Mouse (Mus musculus): ENCODE data around the gene Srp14.

The Srp14 gene

DNA sequence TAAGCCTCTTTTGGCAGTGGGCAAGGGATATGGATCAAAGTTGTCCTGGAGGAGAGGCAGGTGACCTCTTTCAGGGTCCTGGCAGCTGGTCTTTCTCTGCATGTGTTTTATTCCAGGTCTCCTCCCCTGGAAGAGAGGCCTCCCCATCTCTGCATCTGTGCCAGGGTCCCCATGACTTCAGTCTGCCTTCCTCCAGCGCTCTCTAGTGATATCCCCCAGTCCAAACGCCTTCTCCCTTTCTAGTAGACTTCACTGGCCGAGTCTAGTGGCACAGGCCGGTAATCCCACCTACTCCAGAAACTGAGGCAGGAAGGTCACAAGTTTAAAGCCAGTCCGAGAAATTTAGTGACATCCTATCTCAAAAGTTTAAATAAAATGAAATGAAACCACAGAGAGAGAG lies 18.4 kb upstream of the Srp14 start:
- Histone ChIP-seq H3K4me1 (replicated peaks; ENCODE audit: low read depth, low read length) (peaks cover 23% of the 10 kb centered on the region), H3K36me3 (ENCODE audit: insufficient read depth, low read length) (no peaks in the 10 kb centered on the region), H3K9me3 (ENCODE audit: low read length) (no peaks in the 10 kb centered on the region), H3K4me3 (replicated peaks; ENCODE audit: low read length) (no peak overlapping the region), H3K27me3 (ENCODE audit: insufficient read depth, low read length) (peaks cover 14% of the 10 kb centered on the region; the same call in 1 of the 2 replicates)
- no peak for TF ChIP-seq POU5F1 (IDR thresholded peaks at IDR 0.05; ENCODE audit: borderline replicate concordance, low read length)
- TF ChIP-seq CTCF (conservative IDR thresholded peaks at IDR 0.05; ENCODE audit: low read length): no peak
- no peak for TF ChIP-seq NANOG (IDR thresholded peaks at IDR 0.05; ENCODE audit: borderline replicate concordance, low read length)

DNA sequence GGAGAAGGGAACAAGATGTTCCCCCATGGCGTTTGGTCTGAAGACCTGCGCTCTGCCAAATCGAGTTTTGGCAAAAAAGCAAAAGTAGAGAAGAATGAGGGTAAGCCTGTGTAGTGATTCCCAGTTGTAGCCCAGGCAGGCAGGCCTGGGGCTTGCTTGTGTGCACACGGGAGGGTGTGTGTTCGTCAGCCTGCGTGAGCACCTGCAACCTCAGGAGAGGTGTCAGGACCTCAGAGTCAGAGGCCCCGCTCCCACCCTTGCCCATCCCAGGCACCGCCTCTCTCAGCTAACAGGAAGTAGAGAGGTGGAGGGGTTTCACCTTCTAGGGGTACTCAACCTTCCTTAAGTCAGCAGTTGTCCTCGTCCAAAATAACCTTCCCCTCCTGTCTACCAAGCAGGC lies 15.5 kb upstream of the Srp14 start:
- Histone ChIP-seq H3K4me1 (replicated peaks; ENCODE audit: low read depth, low read length) (peaks cover 25% of the 10 kb centered on the region), H3K9me3 (ENCODE audit: low read length) (no peaks in the 10 kb centered on the region), H3K27me3 (ENCODE audit: insufficient read depth, low read length) (0 out of 2 replicates have a peak, but pooled peaks cover 4% of the 10 kb centered on the region), H3K4me3 (replicated peaks; ENCODE audit: low read length) (no peak overlapping the region), H3K36me3 (ENCODE audit: insufficient read depth, low read length) (no peaks in the 10 kb centered on the region)
- TF ChIP-seq POU5F1 (IDR thresholded peaks at IDR 0.05; ENCODE audit: borderline replicate concordance, low read length) (no peak), NANOG (IDR thresholded peaks at IDR 0.05; ENCODE audit: borderline replicate concordance, low read length) (no peak)

DNA sequence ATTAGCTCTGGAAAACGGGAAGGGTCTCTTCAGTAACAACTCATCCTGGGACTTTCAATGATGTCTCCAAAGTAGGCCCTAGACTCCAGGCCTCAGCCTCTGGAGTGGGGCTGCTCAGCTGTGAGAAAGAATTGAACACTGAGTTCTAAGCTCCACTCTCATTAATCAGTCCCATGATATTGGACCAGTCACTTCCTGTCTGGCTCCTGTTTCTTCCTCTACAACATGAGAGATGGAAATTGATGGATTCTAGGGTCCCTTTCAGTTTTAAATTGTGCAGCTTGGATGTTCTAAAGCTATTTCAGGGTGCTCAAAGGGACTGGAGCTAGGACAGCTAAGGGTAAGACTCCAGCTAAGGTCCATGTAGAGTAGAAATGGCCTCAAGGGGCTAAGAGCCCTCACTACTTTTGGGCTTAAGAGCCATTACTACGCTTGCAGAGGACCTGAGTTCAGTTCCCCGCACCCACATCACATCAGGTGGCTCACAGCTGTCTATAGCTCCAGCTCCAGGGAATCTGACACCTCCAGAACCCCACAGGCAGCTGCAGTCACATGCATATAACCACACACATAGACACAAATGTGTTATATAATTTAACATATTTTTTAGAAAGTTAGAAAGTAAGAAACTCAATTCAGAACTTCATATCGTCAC lies 12.4 kb upstream of the Srp14 start:
- Histone ChIP-seq H3K9me3 (ENCODE audit: low read length) (no peaks in the 10 kb centered on the region), H3K4me3 (replicated peaks; ENCODE audit: low read length) (no peak overlapping the region), H3K4me1 (replicated peaks; ENCODE audit: low read depth, low read length) (peaks cover 28% of the 10 kb centered on the region), H3K36me3 (ENCODE audit: insufficient read depth, low read length) (no peaks in the 10 kb centered on the region), H3K27me3 (ENCODE audit: insufficient read depth, low read length) (no peaks in the 10 kb centered on the region)
- no peak for TF ChIP-seq CTCF (conservative IDR thresholded peaks at IDR 0.05; ENCODE audit: low read length)
- TF ChIP-seq NANOG (IDR thresholded peaks at IDR 0.05; ENCODE audit: borderline replicate concordance, low read length): no peak
- no peak for TF ChIP-seq POU5F1 (IDR thresholded peaks at IDR 0.05; ENCODE audit: borderline replicate concordance, low read length)

DNA sequence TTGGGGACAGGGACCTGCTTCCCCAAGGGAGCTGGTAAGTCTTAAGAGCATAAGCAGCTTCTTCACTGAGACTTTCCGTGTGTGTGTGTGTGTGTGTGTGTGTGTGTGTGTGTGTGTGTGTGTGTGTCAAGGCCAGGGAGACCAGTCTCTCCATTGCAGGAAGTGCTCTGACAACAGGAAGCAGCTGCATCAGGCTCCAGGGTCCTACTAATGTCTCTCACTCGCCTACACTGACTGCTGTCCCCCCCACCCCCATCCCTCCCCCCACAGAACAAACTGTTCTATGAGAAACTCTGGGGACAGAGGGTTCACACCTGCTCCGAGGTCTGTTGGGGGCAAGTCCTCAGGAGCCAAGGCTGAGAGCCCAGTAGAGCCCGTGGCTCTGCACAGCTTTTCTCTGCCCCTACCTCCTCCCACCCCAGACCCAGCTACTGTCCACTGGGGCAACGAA lies 11.8 kb upstream of the Srp14 start:
- peaks cover 34% of the 10 kb centered on the region for H3K4me1 ChIP-seq (replicated peaks; ENCODE audit: low read depth, low read length)
- H3K27me3 ChIP-seq (ENCODE audit: insufficient read depth, low read length): no peaks in the 10 kb centered on the region
- TF ChIP-seq NANOG (IDR thresholded peaks at IDR 0.05; ENCODE audit: borderline replicate concordance, low read length) (no peak), POU5F1 (IDR thresholded peaks at IDR 0.05; ENCODE audit: borderline replicate concordance, low read length) (no peak), CTCF (conservative IDR thresholded peaks at IDR 0.05; ENCODE audit: low read length) (no peak)
- no peak overlapping the region for H3K4me3 ChIP-seq (replicated peaks; ENCODE audit: low read length)
- no peaks in the 10 kb centered on the region for H3K9me3 ChIP-seq (ENCODE audit: low read length)
- H3K36me3 ChIP-seq (ENCODE audit: insufficient read depth, low read length): no peaks in the 10 kb centered on the region

DNA sequence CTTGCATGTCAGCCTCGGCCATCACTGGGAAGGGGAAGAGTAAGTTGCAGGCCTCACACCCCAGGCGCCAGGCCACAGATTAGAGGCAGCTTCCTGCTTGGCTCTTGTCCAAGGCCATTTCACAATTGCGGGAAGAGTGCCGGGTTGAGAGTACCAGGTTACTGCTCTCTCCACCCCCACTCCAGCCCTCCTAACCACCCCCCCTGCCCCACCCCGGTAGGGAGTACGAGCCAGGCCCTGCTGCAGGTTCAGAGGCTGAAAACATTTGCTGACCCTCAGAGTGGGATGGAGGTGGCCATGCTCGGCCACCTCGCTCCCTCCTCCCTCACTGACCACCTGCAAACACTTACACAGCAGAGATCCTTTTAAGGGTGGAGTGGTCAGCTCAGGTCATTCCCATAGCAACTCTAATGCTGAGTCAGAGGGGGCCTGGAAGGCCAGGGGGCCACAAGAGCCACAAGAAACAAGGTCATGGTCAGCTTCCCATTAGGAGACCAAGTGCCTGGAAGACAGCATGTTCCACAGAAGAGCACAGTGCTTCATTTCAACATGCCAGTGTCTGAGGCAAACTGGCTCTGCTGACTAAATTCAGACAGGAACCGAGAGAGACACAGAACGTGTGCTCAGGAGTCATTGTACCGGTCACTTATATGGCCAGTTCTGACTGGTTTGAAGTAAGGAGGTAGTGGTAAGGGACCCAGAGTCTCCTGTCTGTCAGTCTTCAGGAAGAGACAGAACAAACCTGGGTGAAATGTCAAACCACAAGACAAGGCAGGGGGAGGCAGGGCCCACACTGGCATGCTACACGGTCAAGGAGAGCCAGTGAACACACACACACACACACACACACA lies 11.0 kb upstream of the Srp14 start:
- Histone ChIP-seq H3K36me3 (ENCODE audit: insufficient read depth, low read length) (no peaks in the 10 kb centered on the region), H3K27me3 (ENCODE audit: insufficient read depth, low read length) (no peaks in the 10 kb centered on the region), H3K4me1 (replicated peaks; ENCODE audit: low read depth, low read length) (peaks cover 42% of the 10 kb centered on the region), H3K4me3 (replicated peaks; ENCODE audit: low read length) (no peak overlapping the region), H3K9me3 (ENCODE audit: low read length) (no peaks in the 10 kb centered on the region)
- no peak for TF ChIP-seq POU5F1 (IDR thresholded peaks at IDR 0.05; ENCODE audit: borderline replicate concordance, low read length)
- no peak for TF ChIP-seq NANOG (IDR thresholded peaks at IDR 0.05; ENCODE audit: borderline replicate concordance, low read length)
- TF ChIP-seq CTCF (conservative IDR thresholded peaks at IDR 0.05; ENCODE audit: low read length): no peak

DNA sequence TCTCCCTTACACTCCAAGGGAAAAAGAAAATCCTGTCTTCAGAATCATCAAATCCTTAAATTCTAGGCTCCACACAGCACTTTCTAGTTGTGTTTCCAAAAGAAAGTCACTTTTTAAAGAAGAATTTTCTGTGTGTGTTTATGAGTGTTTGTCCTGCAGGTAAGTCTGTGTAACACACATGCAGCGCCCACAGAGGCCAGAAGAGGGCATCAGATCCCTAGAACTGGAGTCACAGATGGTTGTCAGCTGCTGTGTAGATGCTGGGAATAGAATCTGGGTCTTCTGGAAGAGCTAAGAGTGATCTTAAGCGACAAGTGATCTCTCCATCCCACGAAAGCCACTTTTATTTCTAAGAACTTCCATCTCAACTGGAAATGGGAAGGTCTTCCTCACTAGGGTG lies 8.3 kb upstream of the Srp14 start:
- H3K4me1 ChIP-seq (replicated peaks; ENCODE audit: low read depth, low read length): peaks cover 60% of the 10 kb centered on the region
- H3K36me3 ChIP-seq (ENCODE audit: insufficient read depth, low read length): no peaks in the 10 kb centered on the region
- no peak for TF ChIP-seq POU5F1 (IDR thresholded peaks at IDR 0.05; ENCODE audit: borderline replicate concordance, low read length)
- peak; percentile 34 for TF ChIP-seq CTCF (conservative IDR thresholded peaks at IDR 0.05; ENCODE audit: low read length)
- no peak for TF ChIP-seq NANOG (IDR thresholded peaks at IDR 0.05; ENCODE audit: borderline replicate concordance, low read length)
- no peaks in the 10 kb centered on the region for H3K9me3 ChIP-seq (ENCODE audit: low read length)
- no peaks in the 10 kb centered on the region for H3K27me3 ChIP-seq (ENCODE audit: insufficient read depth, low read length)
- H3K4me3 ChIP-seq (replicated peaks; ENCODE audit: low read length): no peak overlapping the region

DNA sequence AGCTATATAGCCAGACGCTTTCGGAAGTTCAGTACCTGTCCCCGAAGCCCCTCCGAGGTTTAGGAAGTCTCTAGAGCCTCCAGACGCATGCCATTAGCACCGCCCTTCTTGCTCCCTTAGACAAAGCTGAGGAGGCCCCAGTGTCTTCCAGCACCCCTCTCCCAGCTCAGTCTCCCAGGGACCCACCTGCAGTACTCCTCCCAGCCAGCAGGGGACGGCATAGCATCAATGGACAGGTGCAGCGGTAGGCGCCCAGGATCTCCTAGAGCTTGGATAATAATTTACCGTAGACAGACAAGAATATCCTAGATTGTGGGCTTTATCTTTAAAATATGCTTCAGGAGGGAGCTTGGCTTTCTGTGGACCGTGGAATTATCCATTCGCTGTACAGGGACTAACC lies 7.4 kb upstream of the Srp14 start:
- Histone ChIP-seq H3K36me3 (ENCODE audit: insufficient read depth, low read length) (no peaks in the 10 kb centered on the region), H3K4me3 (replicated peaks; ENCODE audit: low read length) (no peak overlapping the region), H3K27me3 (ENCODE audit: insufficient read depth, low read length) (no peaks in the 10 kb centered on the region), H3K9me3 (ENCODE audit: low read length) (no peaks in the 10 kb centered on the region), H3K4me1 (replicated peaks; ENCODE audit: low read depth, low read length) (peaks cover 60% of the 10 kb centered on the region)
- TF ChIP-seq NANOG (IDR thresholded peaks at IDR 0.05; ENCODE audit: borderline replicate concordance, low read length): no peak
- peak; percentile 100 for TF ChIP-seq CTCF (conservative IDR thresholded peaks at IDR 0.05; ENCODE audit: low read length)

DNA sequence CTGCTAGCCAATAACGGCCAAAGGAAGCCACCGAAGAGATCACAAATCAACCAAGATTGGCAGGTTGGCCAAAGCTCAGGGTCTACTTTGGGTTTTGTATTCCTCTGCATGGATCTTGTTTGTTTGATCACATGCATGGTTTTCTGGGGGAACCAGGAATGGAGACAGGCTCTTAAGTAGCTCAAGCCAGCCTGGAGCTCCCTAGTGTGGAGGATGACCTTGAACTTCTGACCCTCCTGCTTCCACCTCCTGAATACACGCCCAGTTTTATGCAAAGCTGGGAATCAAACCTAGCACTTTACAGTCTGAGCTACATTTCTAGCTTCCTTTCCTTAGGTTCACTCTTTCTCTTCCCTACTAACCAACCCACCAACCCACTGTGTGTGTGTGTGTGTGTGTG lies 5.9 kb upstream of the Srp14 start:
- no peak for TF ChIP-seq NANOG (IDR thresholded peaks at IDR 0.05; ENCODE audit: borderline replicate concordance, low read length)
- peak; percentile 56; the same call in 1 of the 2 replicates for TF ChIP-seq POU5F1 (IDR thresholded peaks at IDR 0.05; ENCODE audit: borderline replicate concordance, low read length)
- no peaks in the 10 kb centered on the region for H3K36me3 ChIP-seq (ENCODE audit: insufficient read depth, low read length)
- no peaks in the 10 kb centered on the region for H3K27me3 ChIP-seq (ENCODE audit: insufficient read depth, low read length)
- H3K4me3 ChIP-seq (replicated peaks; ENCODE audit: low read length): peak overlapping the region; percentile 45; the same call in 1 of the 2 replicates
- no peaks in the 10 kb centered on the region for H3K9me3 ChIP-seq (ENCODE audit: low read length)
- peaks cover 57% of the 10 kb centered on the region for H3K4me1 ChIP-seq (replicated peaks; ENCODE audit: low read depth, low read length)

All from E14TG2a.4 (cell line).